Mouse (Mus musculus) cerebellum, postnatal 10 days (tissue): ENCODE measurements at regions not wholly inside any gene's neighbourhood (a gene's known extent, or its start where the extent isn't known, plus 50 kb on each side); places are given as distances from the start of the nearest gene placed in this dataset.
A peak's percentile ranks its signal among the peaks of the same experiment; 100 is the strongest.

Experiments used
- DNase-seq, 2 experiments: peaks; one replicate each; pipeline ENCODE4 v3.0.0; 2021; ENCODE audit warnings: mixed read lengths in 2 of 2

GRCm38 (mm10) chr15:85660528-85661392 lies 74.0 kb upstream of the Ppara start:
- peak; percentile 49 to 69 for DNase-seq

- DNase-seq = peak in 1 of 2 experiments; percentile 63
Measured at GRCm38 (mm10) chr15:85661393-85661690, 73.4 kb upstream of the Ppara start.

GRCm38 (mm10) chr15:85661771-85662170 lies 73.0 kb upstream of the Ppara start:
- DNase-seq = peak; percentile 65 to 66

GRCm38 (mm10) chr15:85662271-85662670 lies 72.5 kb upstream of the Ppara start:
- no peak for DNase-seq

GRCm38 (mm10) chr15:85662673-85663072 lies 72.1 kb upstream of the Ppara start:
- no peak for DNase-seq

GRCm38 (mm10) chr15:85663757-85664431 lies 70.9 kb upstream of the Ppara start:
- DNase-seq = peak; percentile 69 to 70

GRCm38 (mm10) chr15:85664432-85664828 lies 70.4 kb upstream of the Ppara start:
- DNase-seq = peak; percentile 50 to 66

GRCm38 (mm10) chr15:85665181-85665821 lies 69.5 kb upstream of the Ppara start:
- DNase-seq = peak in 1 of 2 experiments; percentile 57

- peak in 1 of 2 experiments; percentile 52 for DNase-seq
Measured at GRCm38 (mm10) chr15:85666496-85666895, 68.3 kb upstream of the Ppara start.

- DNase-seq = peak; percentile 82 to 87
Measured at GRCm38 (mm10) chr15:85667381-85667791, 67.4 kb upstream of the Ppara start.

- DNase-seq = no peak
Measured at GRCm38 (mm10) chr15:85667906-85668590, 66.7 kb upstream of the Ppara start.

GRCm38 (mm10) chr15:85668871-85669651 lies 65.7 kb upstream of the Ppara start:
- DNase-seq = no peak

- peak; percentile 98 for DNase-seq
Measured at GRCm38 (mm10) chr15:85669652-85670175, 65.1 kb upstream of the Ppara start.

- peak in 1 of 2 experiments; percentile 91 for DNase-seq
Measured at GRCm38 (mm10) chr15:85670176-85670788, 64.5 kb upstream of the Ppara start.

- peak; percentile 97 for DNase-seq
Measured at GRCm38 (mm10) chr15:85670789-85671700, 63.7 kb upstream of the Ppara start.

- peak; percentile 74 to 84 for DNase-seq
Measured at GRCm38 (mm10) chr15:85671701-85672191, 63.0 kb upstream of the Ppara start.

- DNase-seq = no peak
Measured at GRCm38 (mm10) chr15:85672376-85672775, 62.4 kb upstream of the Ppara start.

- peak in 1 of 2 experiments; percentile 59 for DNase-seq
Measured at GRCm38 (mm10) chr15:85672931-85673330, 61.9 kb upstream of the Ppara start.

- DNase-seq = peak; percentile 72 to 78
Measured at GRCm38 (mm10) chr15:85673506-85673905, 61.3 kb upstream of the Ppara start.
